Mouse (Mus musculus): ENCODE results near the gene Gm14391. TPM values are rescaled to one million over a fixed set of nuclear protein-coding genes. Genes with fewer than 3 reads are reported as not detected.
"Not testable (repeated sequence)": the region's sequence is repeated elsewhere in the genome, so short reads cannot be mapped to it uniquely, and the experiment has no call there.

Gm14391 gene
- total and polyA plus RNA-seq, 3 experiments = 2.0 to 36.8 (median 31.8) TPM

DNA sequence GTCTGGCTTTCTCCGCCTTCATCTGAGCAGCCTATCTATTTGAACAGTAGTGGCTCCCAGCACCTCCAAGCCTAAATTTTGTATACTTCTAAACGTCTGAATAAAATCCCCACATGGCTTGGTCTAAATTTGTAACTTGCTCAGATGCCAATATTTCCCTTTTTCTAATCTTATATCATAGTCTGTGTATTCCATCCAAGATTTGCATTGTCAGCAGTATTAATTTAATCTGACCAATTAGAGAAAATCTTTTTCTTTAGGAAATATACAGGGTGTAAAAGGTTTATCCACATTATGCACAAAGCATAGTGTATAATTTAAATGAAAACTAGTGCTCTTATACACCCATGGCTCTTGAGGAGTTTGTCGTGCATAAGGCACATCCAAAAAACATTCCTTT is 48.1 kb downstream of the Gm14391 start:
- TF ChIP-seq CTCF (IDR thresholded peaks at IDR 0.05; ENCODE audit: low read depth, low read length) = no peak
- no peak for TF ChIP-seq GATA1 (IDR thresholded peaks at IDR 0.05; ENCODE audit: borderline replicate concordance, low read length)
- TF ChIP-seq POLR2AphosphoS5 (IDR thresholded peaks at IDR 0.05; ENCODE audit: insufficient replicate concordance, low read depth, low read length) = no peak
- TF ChIP-seq GATA2 (IDR thresholded peaks at IDR 0.05; ENCODE audit: borderline replicate concordance, low read depth, low read length) = no peak
- no peak for TF ChIP-seq TAL1 (conservative IDR thresholded peaks at IDR 0.05; ENCODE audit: low read depth, low read length)
- H3K9me3 ChIP-seq (replicated peaks) = peaks cover 5% of the 10 kb centered on the region
- DNase-seq (ENCODE audit: low spot score) (no peak), ATAC-seq (ENCODE audit: extremely low read depth, insufficient number of reproducible peaks, low FRiP score, poor library complexity, severe bottlenecking) (no peak)
- H3K36me3 ChIP-seq (replicated peaks) = no peaks in the 10 kb centered on the region
- no peak overlapping the region for H3K4me3 ChIP-seq (ENCODE audit: low read depth, low read length)
- H3K27me3 ChIP-seq (ENCODE audit: insufficient read depth, low read length) = no peaks in the 10 kb centered on the region
- no peaks in the 10 kb centered on the region for H3K4me1 ChIP-seq (ENCODE audit: insufficient read depth, low read depth, low read length)

DNA sequence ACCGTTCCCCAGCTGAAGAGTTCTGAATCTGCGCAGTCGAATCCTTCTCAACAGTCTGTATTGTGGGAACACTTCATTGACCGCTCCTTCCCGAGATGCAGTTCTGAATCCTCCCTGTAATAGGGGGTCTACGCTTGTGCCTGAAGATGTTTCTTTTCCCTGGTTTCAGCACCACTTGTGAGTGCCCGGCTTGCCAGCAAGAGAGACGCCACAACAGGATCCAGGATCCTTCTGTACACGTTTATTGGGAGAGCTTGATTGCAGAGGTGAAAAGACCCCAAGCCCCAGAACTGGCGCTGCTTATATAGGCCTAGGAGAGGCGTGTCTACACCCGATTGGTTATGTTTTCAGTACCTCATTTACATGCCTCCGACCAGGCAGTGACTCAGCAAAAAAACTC is 50.0 kb downstream of the Gm14391 start:
- H3K4me3 ChIP-seq (ENCODE audit: low read depth, low read length) = no peak overlapping the region
- H3K36me3 ChIP-seq (replicated peaks) = no peaks in the 10 kb centered on the region
- peaks cover 5% of the 10 kb centered on the region for H3K9me3 ChIP-seq (replicated peaks)
- H3K4me1 ChIP-seq (ENCODE audit: insufficient read depth, low read depth, low read length) = no peaks in the 10 kb centered on the region
- no peak for DNase-seq (ENCODE audit: low spot score)
- TF ChIP-seq TAL1 (conservative IDR thresholded peaks at IDR 0.05; ENCODE audit: low read depth, low read length) (no peak), GATA1 (IDR thresholded peaks at IDR 0.05; ENCODE audit: borderline replicate concordance, low read length) (no peak), GATA2 (IDR thresholded peaks at IDR 0.05; ENCODE audit: borderline replicate concordance, low read depth, low read length) (no peak), POLR2AphosphoS5 (IDR thresholded peaks at IDR 0.05; ENCODE audit: insufficient replicate concordance, low read depth, low read length) (no peak), CTCF (IDR thresholded peaks at IDR 0.05; ENCODE audit: low read depth, low read length) (no peak)
- no peaks in the 10 kb centered on the region for H3K27me3 ChIP-seq (ENCODE audit: insufficient read depth, low read length)
- ATAC-seq (ENCODE audit: extremely low read depth, insufficient number of reproducible peaks, low FRiP score, poor library complexity, severe bottlenecking) = no peak

DNA sequence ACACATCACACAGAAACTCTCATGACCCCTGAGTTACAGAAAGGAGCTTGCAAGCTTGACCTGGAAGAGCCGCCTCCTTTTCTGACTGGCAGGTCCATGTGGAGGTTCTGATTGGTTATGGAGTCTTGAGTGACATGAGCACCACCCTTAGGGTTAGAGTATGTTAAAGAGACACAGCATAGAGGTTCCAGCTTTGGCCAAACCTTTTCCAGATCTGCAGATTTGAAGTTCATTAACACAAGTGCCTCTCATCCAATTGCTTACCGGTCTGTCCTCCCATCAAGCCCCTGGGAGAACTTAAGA is 64.8 kb downstream of the Gm14391 start, which contains the start of gene Gm14399:
Gm14399 (minus strand) TSS at position 20 of the 303 bp plus-strand sequence.
- H3K9me3 ChIP-seq (replicated peaks); H3K27me3 ChIP-seq (ENCODE audit: insufficient read depth, low read length); H3K36me3 ChIP-seq (replicated peaks); DNase-seq (ENCODE audit: low spot score); H3K4me1 ChIP-seq (ENCODE audit: insufficient read depth, low read depth, low read length); ATAC-seq (ENCODE audit: extremely low read depth, insufficient number of reproducible peaks, low FRiP score, poor library complexity, severe bottlenecking): not testable (repeated sequence)
- peak within 1 kb of the TSS; percentile 68 for H3K4me3 ChIP-seq (ENCODE audit: low read depth, low read length)

DNA sequence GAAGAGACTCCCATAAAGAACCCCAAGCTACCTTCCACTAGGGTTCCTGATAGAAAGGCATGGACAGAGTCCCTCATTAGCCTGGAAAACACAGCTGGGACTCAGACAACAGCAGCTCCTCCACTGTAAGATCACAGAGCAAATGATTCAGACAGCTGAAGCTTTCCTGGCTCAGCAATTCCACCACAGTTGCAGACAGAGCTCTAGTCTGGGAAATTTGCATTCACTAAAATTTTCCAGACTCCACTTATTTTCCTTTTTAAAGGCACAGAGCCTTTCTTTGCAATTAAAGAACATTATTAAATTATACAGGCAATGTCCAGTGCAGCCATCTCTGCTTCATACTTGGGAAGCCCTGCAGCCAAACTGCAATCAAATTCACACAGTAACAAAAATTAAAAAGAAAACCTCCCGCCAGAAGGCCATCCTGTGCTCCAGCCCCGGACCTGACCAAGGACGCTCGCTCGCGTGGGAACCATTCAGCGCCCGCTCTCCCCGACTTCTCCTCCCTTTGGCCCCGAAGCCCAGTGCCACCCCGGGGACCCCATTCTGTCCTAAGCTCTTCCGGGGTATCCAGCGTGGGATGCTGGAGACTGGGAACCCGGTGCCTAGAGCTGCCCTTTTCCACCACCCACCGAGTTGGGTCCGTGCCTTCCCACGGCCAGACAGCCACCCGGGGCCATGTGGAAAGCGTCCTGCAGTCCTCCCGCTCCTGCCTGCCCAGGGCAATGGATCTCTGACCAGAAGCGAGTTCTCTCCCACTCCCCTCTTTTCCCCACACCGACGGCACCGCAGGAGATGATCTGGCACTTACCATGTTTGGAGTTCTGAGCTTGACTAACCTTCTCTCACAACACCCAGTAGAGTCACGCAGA is 65.4 kb downstream of the Gm14391 start:
- peak overlapping the region; percentile 68 for H3K4me3 ChIP-seq (ENCODE audit: low read depth, low read length)
- not testable (repeated sequence) for H3K9me3 ChIP-seq (replicated peaks); H3K27me3 ChIP-seq (ENCODE audit: insufficient read depth, low read length); H3K36me3 ChIP-seq (replicated peaks); H3K4me1 ChIP-seq (ENCODE audit: insufficient read depth, low read depth, low read length); DNase-seq (ENCODE audit: low spot score); ATAC-seq (ENCODE audit: extremely low read depth, insufficient number of reproducible peaks, low FRiP score, poor library complexity, severe bottlenecking)

Other genes with a start within 250 kb of the Gm14391 start
- not detected in 2 replicates for gene Gm14444, start 196.7 kb downstream of the Gm14391 start, total RNA-seq (2014; fragmentation: Nextera tagmentation)
- 0.11 and 0.12 TPM in 2 replicates for gene Gm14444, start 196.7 kb downstream of the Gm14391 start, total RNA-seq (2017)
- gene Gm14444, start 196.7 kb downstream of the Gm14391 start, polyA plus RNA-seq (2012) = not detected in 2 replicates
- gene Gm14393, start 139.1 kb downstream of the Gm14391 start, total RNA-seq (2014; fragmentation: Nextera tagmentation) = 9.4 and 12.7 TPM in 2 replicates
- gene Gm14393, start 139.1 kb downstream of the Gm14391 start, total RNA-seq (2017) = 6.9 and 11.2 TPM in 2 replicates
- gene Gm14393, start 139.1 kb downstream of the Gm14391 start, polyA plus RNA-seq (2012) = not detected in 2 replicates
- 17.5 and 38.8 TPM in 2 replicates for gene Gm14399, start 64.9 kb downstream of the Gm14391 start, total RNA-seq (2014; fragmentation: Nextera tagmentation)
- gene Gm14399, start 64.9 kb downstream of the Gm14391 start, total RNA-seq (2017) = 12.4 and 14.2 TPM in 2 replicates
- gene Gm14399, start 64.9 kb downstream of the Gm14391 start, polyA plus RNA-seq (2012) = 0.17 and 0.25 TPM in 2 replicates
- 17.8 and 19.7 TPM in 2 replicates for gene Gm14443, start 31.0 kb downstream of the Gm14391 start, total RNA-seq (2014; fragmentation: Nextera tagmentation)
- 15.8 and 19.7 TPM in 2 replicates for gene Gm14443, start 31.0 kb downstream of the Gm14391 start, total RNA-seq (2017)
- gene Gm14443, start 31.0 kb downstream of the Gm14391 start, polyA plus RNA-seq (2012) = 0.13 TPM in 2 replicates
- 13.2 TPM in 1 of 2 replicates, not detected in the other for gene Gm14440, start 68.2 kb upstream of the Gm14391 start, total RNA-seq (2014; fragmentation: Nextera tagmentation)
- 7.3 TPM in 1 of 2 replicates, not detected in the other for gene Gm14440, start 68.2 kb upstream of the Gm14391 start, total RNA-seq (2017)
- 0.09 and 0.25 TPM in 2 replicates for gene Gm14440, start 68.2 kb upstream of the Gm14391 start, polyA plus RNA-seq (2012)
- gene Gm4631, start 131.3 kb upstream of the Gm14391 start, total RNA-seq (2014; fragmentation: Nextera tagmentation) = 52.2 and 57.1 TPM in 2 replicates
- gene Gm4631, start 131.3 kb upstream of the Gm14391 start, total RNA-seq (2017) = 36.8 and 40.9 TPM in 2 replicates
- 0.50 and 0.74 TPM in 2 replicates for gene Gm4631, start 131.3 kb upstream of the Gm14391 start, polyA plus RNA-seq (2012)
- 11.8 and 15.3 TPM in 2 replicates for gene Zfp968, start 165.5 kb upstream of the Gm14391 start, total RNA-seq (2014; fragmentation: Nextera tagmentation)
- 13.0 and 18.9 TPM in 2 replicates for gene Zfp968, start 165.5 kb upstream of the Gm14391 start, total RNA-seq (2017)
- 0.21 and 0.37 TPM in 2 replicates for gene Zfp968, start 165.5 kb upstream of the Gm14391 start, polyA plus RNA-seq (2012)
- 9.9 and 24.1 TPM in 2 replicates for gene Gm4724, start 228.9 kb upstream of the Gm14391 start, total RNA-seq (2014; fragmentation: Nextera tagmentation)
- 17.8 and 18.5 TPM in 2 replicates for gene Gm4724, start 228.9 kb upstream of the Gm14391 start, total RNA-seq (2017)
- 0.43 and 0.65 TPM in 2 replicates for gene Gm4724, start 228.9 kb upstream of the Gm14391 start, polyA plus RNA-seq (2012)

Measured in G1E (cell line).